Mouse (Mus musculus) embryo, embryonic 11.5 days (tissue): ENCODE measurements around the gene Gm20388.
"Not testable (repeated sequence)": the region's sequence is repeated elsewhere in the genome, so short reads cannot be mapped to it uniquely, and the experiment has no call there.

Experiments used
- DNase-seq: peaks from one replicate; pipeline ENCODE4 v3.0.0-alpha.2; 2012; ENCODE audit warnings: low read depth, low spot score

Gene Gm20388

DNA sequence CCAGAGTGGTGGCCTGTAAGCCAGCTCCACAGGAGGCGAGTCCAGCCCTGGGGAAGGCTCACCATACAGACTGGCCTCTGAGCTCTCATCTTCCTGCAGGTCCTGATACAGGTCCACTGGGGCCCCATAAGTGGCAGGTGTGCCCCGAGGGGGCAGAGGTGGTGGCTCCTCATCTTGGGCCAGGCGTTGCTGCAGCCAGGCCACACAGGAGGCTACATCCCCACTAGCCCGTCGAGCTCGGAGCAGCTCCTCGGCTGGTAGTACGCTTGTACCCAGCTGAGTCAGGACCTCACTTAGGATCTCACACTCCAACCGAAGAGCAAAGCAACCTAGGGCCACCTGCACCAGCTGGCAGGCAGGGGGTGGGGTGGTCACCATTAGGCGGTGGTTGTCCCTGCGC is 3323.1 kb downstream of the Gm20388 start:
- DNase-seq, result no peak

DNA sequence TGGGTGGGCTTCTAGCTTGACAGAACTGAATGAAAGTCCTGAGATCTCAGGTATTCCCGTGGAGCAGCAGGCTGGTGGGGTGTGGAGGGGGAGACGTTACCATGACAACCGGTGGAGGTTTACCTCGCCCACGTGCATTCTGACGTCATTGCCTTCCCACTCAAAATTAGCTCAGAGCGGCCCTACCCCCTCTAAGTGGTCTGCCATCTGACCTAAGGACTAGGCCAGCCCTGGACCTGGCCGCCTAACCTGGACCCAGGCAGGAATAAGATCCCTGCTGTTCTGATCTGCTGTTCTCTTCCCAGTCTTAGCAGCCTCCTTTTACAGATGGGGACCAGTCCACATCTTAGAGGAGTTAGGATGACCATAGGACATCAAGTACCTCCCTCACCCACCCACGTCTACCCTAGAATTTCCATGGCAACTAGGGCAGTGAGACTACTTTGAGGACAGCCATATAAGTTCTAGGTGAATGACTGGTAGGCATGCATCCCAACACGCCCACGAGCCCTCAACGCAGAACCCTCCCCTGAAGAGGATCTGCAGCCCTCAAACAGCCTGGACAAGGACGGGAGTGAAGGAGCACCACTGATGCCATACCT is 3324.4 kb downstream of the Gm20388 start:
- no peak for DNase-seq

GRCm38 (mm10) chr8:123235520-123236497 is 3325.2 kb downstream of the Gm20388 start, which contains the start of gene Spata2l:
Spata2l (minus strand) TSS chr8:123236233.
- peak; percentile 79 for DNase-seq

- DNase-seq, result no peak
Measured at GRCm38 (mm10) chr8:123239398-123239797, 3328.8 kb downstream of the Gm20388 start.

DNA sequence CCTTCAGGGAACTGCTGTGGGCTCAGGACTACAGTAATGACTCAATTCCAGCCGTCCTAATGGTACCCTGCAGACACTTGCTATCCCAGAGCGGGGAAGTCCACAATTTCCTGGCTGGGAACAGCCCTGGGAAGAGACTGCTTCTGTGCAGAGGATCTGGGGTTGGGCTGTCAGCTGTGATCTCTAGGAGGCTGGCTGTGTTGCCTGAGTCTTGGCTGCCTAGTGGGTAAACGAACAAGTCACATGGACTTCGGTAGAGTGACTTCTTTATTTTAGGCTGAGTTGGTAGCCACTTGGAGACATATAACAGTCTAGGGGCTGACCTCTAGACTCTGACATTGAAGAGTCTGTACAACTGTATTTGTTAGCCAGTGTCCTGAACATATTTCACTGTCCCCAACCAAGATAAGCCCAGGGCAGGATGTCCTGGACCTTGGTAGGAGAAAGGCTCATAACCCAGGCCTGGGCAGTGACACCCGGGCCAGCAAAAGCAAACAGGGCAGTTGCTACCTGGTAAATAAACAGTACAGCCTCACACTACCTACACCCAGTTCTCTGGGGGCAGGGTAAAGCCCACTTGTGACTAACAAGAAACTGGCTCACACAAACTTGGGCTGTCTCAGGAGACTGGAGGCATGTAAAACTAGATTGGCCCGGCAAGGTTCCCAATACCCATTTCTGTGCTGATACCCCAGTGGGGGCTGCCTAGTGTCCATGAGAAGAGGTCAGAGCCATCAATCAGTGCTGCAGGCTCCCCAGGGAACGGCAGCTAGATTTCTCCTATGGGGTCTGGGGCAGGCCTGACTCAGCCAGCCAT is 3331.7 kb downstream of the Gm20388 start:
- DNase-seq, result no peak

DNA sequence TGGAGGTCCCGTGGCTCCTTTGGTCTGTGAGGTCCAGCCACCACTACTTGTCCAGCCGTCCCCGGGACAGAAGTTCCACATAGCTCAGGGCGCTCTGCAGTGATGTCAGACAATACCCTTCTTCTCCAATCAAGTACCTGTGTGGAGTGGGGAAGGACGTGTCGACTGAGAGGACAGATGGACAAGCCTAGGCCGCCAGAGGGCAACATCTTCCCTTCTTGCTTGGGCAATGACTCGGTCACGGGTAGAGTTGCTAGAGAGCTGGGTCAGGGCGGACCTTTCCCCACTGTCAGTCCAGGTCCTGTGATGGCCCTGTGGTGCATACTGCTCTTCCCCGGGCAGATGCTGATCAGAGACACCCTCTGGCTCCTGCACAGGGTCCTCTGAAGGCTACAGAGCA is 3332.4 kb downstream of the Gm20388 start:
- DNase-seq, result no peak

DNA sequence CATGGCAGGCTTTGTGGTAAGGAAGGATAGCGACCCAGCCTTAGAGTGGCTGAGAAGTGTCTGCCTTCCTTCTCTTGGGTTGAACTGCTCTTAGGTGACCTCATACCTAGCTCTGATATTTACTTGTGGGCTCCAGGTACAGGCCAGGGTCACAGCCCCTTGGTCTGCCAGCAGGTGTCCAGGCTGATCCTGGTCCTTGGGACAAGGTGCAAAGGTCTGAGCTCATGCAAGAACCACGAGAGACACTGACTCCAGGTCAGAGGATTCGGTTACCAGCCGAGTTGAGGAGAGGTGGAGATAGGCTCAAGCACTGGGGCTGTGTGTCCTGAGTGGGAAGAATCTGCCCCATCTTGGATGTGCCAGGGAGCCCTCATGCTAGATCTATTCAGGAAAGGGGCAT is 3333.7 kb downstream of the Gm20388 start:
- no peak for DNase-seq

DNA sequence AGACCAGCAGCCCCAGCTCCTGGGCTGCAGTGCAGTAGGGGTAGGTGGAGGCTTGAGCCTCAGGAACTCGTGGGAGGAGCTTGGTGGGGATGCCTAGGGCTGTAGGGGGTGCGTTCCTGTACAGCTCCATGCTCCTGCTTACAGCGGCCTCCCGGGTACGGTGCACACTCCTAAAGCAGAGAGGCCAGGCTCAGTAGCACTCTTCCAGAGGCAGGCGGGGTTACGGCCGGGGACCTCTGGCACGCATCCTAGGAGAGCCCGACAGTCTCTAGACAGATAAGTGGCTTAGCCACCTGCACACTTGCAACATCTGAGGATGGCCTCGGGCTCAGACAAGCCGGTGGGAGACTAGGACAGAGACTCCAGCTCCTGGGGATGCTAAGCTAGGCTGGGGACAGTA is 3334.9 kb downstream of the Gm20388 start:
- no peak for DNase-seq

GRCm38 (mm10) chr8:123247748-123248147 is 3337.1 kb downstream of the Gm20388 start:
- no peak for DNase-seq

GRCm38 (mm10) chr8:123248596-123248995 is 3338.0 kb downstream of the Gm20388 start:
- no peak for DNase-seq

DNA sequence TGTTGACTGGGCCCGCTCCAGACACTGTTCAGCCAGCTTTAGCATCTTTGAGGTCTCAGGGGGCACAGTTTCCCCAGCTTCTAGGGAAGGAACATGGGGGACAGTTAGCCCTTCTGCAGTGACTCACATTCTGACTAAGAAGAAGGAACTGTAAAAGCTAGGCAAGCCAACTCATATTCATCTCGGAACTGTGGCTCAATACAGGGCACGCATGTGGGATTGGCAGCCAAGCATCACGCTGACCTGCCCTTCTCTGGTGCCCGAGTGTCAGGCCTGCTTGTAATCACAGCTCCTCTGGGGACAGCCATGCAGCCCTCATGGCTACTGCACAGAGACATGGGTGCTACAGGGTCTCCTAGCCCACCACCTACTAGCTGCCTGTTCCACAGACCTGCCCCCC is 3340.3 kb downstream of the Gm20388 start:
- DNase-seq, result no peak

DNA sequence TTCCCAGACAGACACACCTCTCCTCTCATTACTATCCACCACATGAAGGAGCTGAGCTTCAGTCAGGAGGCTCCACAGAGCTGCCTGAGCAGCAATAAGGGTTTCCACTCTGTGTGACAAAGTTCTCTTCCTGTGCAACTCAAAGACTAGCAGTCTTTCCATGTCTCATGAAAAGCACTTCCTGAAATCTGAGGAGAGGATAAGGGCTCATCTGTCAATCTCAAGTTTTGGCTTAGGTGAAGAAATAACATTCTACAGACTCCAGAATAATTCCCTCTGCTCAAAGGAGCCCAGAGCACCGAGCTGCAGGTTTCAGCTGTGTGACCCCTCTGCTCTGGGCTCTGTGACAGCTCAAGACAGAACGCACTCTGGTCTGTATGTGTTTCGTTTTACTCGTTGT is 3342.3 kb downstream of the Gm20388 start:
- DNase-seq, result no peak

- DNase-seq, result no peak
Measured at GRCm38 (mm10) chr8:123253451-123254098, 3342.9 kb downstream of the Gm20388 start.

GRCm38 (mm10) chr8:123254099-123254885 is 3343.7 kb downstream of the Gm20388 start, which contains the start of the genes Zfp276 and Vps9d1:
Zfp276 (plus strand) TSS chr8:123254195.
Vps9d1 (minus strand) TSS chr8:123254348.
- DNase-seq, result peak; percentile 71

DNA sequence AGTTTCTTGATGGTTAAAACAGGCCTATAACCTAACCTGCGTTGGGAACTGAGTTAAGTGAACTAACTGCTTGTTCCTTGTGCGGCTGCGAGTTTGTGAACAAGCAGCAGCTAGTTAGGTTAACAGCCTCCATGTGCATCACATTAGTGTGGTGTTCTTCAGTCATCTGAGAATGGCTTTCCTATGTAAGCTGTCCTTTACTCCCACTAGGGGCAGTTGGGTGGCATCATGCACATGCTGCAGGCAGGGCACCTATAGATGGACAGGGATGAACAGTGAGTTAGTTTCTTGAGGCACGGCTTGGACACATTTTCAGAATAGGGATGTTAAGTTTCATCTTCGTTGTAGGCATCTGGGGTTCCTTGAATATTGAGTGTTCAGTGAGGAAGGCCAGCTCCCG is 3344.5 kb downstream of the Gm20388 start:
- DNase-seq, result no peak

GRCm38 (mm10) chr8:123257114-123257513 is 3346.5 kb downstream of the Gm20388 start:
- no peak for DNase-seq

GRCm38 (mm10) chr8:123257593-123257992 is 3347.0 kb downstream of the Gm20388 start:
- DNase-seq, result not testable (repeated sequence)

- DNase-seq, result no peak
Measured at GRCm38 (mm10) chr8:123267926-123268656, 3357.4 kb downstream of the Gm20388 start.

GRCm38 (mm10) chr8:123271147-123271546 is 3360.5 kb downstream of the Gm20388 start:
- no peak for DNase-seq

DNA sequence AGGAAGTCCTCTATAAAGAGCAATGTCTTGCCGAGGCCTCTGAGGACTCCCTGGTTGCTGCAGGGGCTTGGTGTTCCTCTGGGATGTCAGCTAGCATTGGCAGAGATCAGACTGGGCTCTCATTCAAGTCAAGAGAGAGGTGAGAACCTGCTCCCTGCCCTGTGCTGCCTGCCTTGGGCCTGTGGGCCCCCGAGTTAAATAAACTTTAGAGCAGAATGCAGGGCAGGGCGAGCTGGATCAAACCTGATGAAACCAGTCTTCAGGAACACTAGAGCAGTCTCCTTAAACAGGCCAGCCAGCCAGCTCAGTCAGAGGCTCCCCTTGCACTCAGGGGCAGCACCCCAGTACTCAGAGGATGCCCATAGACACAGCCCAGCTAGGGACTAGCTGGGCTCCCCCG is 3361.3 kb downstream of the Gm20388 start:
- DNase-seq, result no peak
